Mouse (Mus musculus): ENCODE measurements around the gene Myl3. TPM values are rescaled to one million over a fixed set of nuclear protein-coding genes. Genes with fewer than 3 reads are reported as not detected.

Myl3 gene
- polyA plus RNA-seq, 1 experiment from 2014 or later: 4,490 TPM

- peak overlapping the region; percentile 49 for H3K4me2 ChIP-seq
- no peak for ATAC-seq (replicated peaks; ENCODE audit: insufficient number of reproducible peaks, insufficient read depth, low FRiP score, low read depth)
- 67% methylated on average over 10 of the region's 10 CpGs for WGBS
- H3K4me1 ChIP-seq (replicated peaks): peaks cover 43% of the 10 kb centered on the region
- H3K27ac ChIP-seq: peak overlapping the region; percentile 69
- H3K9me3 ChIP-seq (replicated peaks): no peaks in the 10 kb centered on the region
- peak overlapping the region; percentile 60 for H3K4me3 ChIP-seq
- H3K36me3 ChIP-seq: no peaks in the 10 kb centered on the region
- peak overlapping the region; percentile 30 for H3K9ac ChIP-seq
- no peaks in the 10 kb centered on the region for H3K27me3 ChIP-seq
These were observed 21.1 kb downstream of the Myl3 start for GRCm38 (mm10) chr9:110762763-110763162.

DNA sequence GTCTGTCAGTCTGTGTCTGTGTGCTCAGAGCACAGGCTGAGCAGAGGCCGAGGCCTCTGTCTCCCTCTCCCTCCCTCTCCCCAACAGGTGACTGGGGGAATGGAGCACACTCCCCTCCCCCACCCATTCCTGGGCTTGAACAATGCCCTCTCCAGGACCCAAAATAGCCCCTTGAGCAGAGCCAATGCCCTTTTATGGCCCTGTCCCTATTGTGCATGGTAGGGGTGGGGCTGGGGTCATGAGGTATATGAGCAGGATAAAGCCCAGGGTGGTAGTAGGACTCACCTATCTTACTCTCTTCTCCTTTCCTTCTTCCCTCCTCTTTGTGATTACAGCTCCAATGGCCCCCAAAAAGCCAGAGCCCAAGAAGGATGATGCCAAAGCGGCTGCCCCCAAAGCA lies 21.7 kb downstream of the Myl3 start:
- ATAC-seq (replicated peaks; ENCODE audit: insufficient number of reproducible peaks, insufficient read depth, low FRiP score, low read depth): peak; percentile 87
- Histone ChIP-seq H3K36me3 (no peaks in the 10 kb centered on the region), H3K9me3 (replicated peaks) (no peaks in the 10 kb centered on the region), H3K4me2 (peak overlapping the region; percentile 49), H3K4me1 (replicated peaks) (peaks cover 43% of the 10 kb centered on the region), H3K27me3 (no peaks in the 10 kb centered on the region), H3K9ac (peak overlapping the region; percentile 73), H3K4me3 (peak overlapping the region; percentile 60), H3K27ac (peak overlapping the region; percentile 92)
- 41% methylated on average over 2 of the region's 2 CpGs for WGBS

GRCm38 (mm10) chr9:110772336-110772735 lies 30.7 kb downstream of the Myl3 start:
- no peak overlapping the region for H3K4me2 ChIP-seq
- H3K9ac ChIP-seq: no peak overlapping the region
- H3K4me1 ChIP-seq (replicated peaks): peaks cover 32% of the 10 kb centered on the region
- no peak overlapping the region for H3K27ac ChIP-seq
- H3K36me3 ChIP-seq: peaks cover 15% of the 10 kb centered on the region; the same call in 1 of the 2 replicates
- H3K9me3 ChIP-seq (replicated peaks): no peaks in the 10 kb centered on the region
- 84% methylated on average over 10 of the region's 10 CpGs for WGBS
- H3K27me3 ChIP-seq: no peaks in the 10 kb centered on the region
- no peak for ATAC-seq (replicated peaks; ENCODE audit: insufficient number of reproducible peaks, insufficient read depth, low FRiP score, low read depth)
- H3K4me3 ChIP-seq: no peak overlapping the region

- peaks cover 28% of the 10 kb centered on the region for H3K4me1 ChIP-seq (replicated peaks)
- WGBS: 58% methylated on average over 15 of the region's 15 CpGs
- H3K9me3 ChIP-seq (replicated peaks): no peaks in the 10 kb centered on the region
- peaks cover 10% of the 10 kb centered on the region; the same call in 1 of the 2 replicates for H3K36me3 ChIP-seq
- no peak overlapping the region for H3K4me3 ChIP-seq
- H3K27ac ChIP-seq: peak overlapping the region; percentile 4
- ATAC-seq (replicated peaks; ENCODE audit: insufficient number of reproducible peaks, insufficient read depth, low FRiP score, low read depth): no peak
- no peak overlapping the region for H3K9ac ChIP-seq
- no peaks in the 10 kb centered on the region for H3K27me3 ChIP-seq
- H3K4me2 ChIP-seq: no peak overlapping the region
These were observed 33.0 kb downstream of the Myl3 start for GRCm38 (mm10) chr9:110774403-110775268.

GRCm38 (mm10) chr9:110775269-110776022 lies 33.8 kb downstream of the Myl3 start:
- H3K4me2 ChIP-seq: no peak overlapping the region
- peak overlapping the region; percentile 4 for H3K27ac ChIP-seq
- ATAC-seq (replicated peaks; ENCODE audit: insufficient number of reproducible peaks, insufficient read depth, low FRiP score, low read depth): no peak
- H3K4me1 ChIP-seq (replicated peaks): peaks cover 29% of the 10 kb centered on the region
- H3K9ac ChIP-seq: no peak overlapping the region
- no peaks in the 10 kb centered on the region for H3K27me3 ChIP-seq
- no peaks in the 10 kb centered on the region for H3K9me3 ChIP-seq (replicated peaks)
- no peak overlapping the region for H3K4me3 ChIP-seq
- H3K36me3 ChIP-seq: peaks cover 2% of the 10 kb centered on the region; the same call in 1 of the 2 replicates
- WGBS: 69% methylated on average over 10 of the region's 10 CpGs

DNA sequence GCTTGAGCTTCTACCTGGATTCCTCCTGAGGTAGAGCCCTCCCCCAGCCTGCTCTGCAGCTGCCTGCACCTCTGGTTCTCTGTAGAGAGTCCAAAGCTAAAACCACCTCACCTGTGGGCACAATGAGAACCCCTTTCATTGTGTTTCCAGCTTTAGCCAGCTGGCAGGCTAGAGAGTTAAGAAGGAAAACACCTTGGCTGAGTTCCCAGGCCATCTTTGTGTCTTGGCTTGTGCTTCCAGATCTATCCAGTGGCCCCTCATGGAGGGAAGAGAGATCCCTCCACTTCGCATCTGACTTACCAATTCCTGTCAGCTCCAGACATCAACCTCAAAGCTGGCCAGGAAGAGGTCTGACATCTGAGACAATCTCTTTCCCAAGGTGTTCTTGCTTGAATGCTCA lies 36.4 kb downstream of the Myl3 start:
- Histone ChIP-seq H3K4me3 (no peak overlapping the region), H3K4me2 (no peak overlapping the region), H3K4me1 (replicated peaks) (peaks cover 44% of the 10 kb centered on the region), H3K36me3 (no peaks in the 10 kb centered on the region), H3K9me3 (replicated peaks) (no peaks in the 10 kb centered on the region), H3K9ac (no peak overlapping the region), H3K27ac (no peak overlapping the region), H3K27me3 (no peaks in the 10 kb centered on the region)
- WGBS: 65% methylated on average over 1 of the region's 1 CpGs
- no peak for ATAC-seq (replicated peaks; ENCODE audit: insufficient number of reproducible peaks, insufficient read depth, low FRiP score, low read depth)

DNA sequence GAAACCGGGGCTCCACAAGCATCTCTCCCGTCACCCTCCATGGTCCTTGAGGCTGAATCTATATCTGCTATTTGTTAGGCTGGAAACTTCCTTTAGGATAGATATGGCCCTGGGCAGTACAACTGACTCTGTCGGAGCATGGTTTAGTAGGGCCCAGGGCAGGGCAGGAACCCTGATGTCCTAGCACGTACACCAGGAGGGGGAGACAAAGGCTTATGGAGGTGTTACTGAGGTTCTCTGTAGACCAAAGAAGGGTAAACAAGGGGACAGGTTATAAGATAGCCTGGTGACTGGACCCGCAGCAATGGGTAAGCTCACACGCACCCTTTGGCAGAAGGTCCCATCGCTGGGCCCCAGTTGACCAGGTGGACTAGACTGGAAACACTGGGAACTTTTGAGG lies 36.9 kb downstream of the Myl3 start:
- no peaks in the 10 kb centered on the region for H3K36me3 ChIP-seq
- H3K4me3 ChIP-seq: no peak overlapping the region
- H3K27me3 ChIP-seq: no peaks in the 10 kb centered on the region
- ATAC-seq (replicated peaks; ENCODE audit: insufficient number of reproducible peaks, insufficient read depth, low FRiP score, low read depth): no peak
- H3K4me2 ChIP-seq: no peak overlapping the region
- H3K9ac ChIP-seq: no peak overlapping the region
- H3K9me3 ChIP-seq (replicated peaks): no peaks in the 10 kb centered on the region
- WGBS: 83% methylated on average over 7 of the region's 7 CpGs
- no peak overlapping the region for H3K27ac ChIP-seq
- H3K4me1 ChIP-seq (replicated peaks): peaks cover 44% of the 10 kb centered on the region

DNA sequence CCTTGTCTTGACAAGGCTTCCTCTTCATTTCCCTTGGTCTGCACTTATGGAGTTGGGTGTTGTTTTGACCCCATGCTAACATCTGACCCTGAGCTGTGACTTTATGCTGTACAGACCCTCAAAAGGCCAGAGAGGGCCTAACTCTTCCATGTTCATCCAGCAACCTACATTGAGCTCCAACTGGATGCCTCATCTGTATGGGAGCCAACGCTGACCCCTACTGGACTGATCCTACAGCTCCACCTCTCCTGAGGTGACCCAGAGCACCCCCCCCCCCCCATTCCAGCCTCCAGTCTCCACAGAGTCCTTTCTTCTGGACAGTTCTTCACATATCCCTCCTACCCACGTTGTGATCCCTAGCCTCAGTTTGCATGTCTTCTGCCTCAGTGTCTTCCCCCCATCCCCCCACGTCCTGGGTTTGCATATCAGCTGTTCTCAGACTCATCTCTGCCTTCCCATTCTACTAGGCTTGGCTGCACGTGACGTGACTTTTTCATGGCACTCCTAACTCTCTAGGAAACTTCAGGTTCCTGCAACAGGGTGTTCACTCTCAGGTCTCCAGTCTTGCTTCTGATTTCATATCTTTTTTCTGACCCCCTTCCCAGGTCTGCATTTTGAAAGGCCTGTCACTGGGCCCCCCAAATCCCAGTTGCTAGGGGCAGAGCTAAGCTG lies 37.7 kb downstream of the Myl3 start:
- no peaks in the 10 kb centered on the region for H3K36me3 ChIP-seq
- no peak overlapping the region for H3K9ac ChIP-seq
- no peak overlapping the region for H3K4me2 ChIP-seq
- no peaks in the 10 kb centered on the region for H3K9me3 ChIP-seq (replicated peaks)
- H3K4me1 ChIP-seq (replicated peaks): peaks cover 44% of the 10 kb centered on the region
- no peak overlapping the region for H3K4me3 ChIP-seq
- 63% methylated on average over 5 of the region's 5 CpGs for WGBS
- no peak overlapping the region for H3K27ac ChIP-seq
- H3K27me3 ChIP-seq: no peaks in the 10 kb centered on the region
- ATAC-seq (replicated peaks; ENCODE audit: insufficient number of reproducible peaks, insufficient read depth, low FRiP score, low read depth): no peak

- peak overlapping the region; percentile 61 for H3K4me3 ChIP-seq
- WGBS: under 1% methylated on average over 43 of the region's 43 CpGs
- H3K27ac ChIP-seq: peak overlapping the region; percentile 81
These were observed 39.6 kb downstream of the Myl3 start for GRCm38 (mm10) chr9:110781256-110781721.

GRCm38 (mm10) chr9:110781731-110782130 lies 40.1 kb downstream of the Myl3 start:
- Histone ChIP-seq H3K9me3 (replicated peaks) (no peaks in the 10 kb centered on the region), H3K9ac (peak overlapping the region; percentile 63), H3K27me3 (no peaks in the 10 kb centered on the region), H3K36me3 (no peaks in the 10 kb centered on the region), H3K4me3 (peak overlapping the region; percentile 61), H3K4me2 (peak overlapping the region; percentile 95), H3K4me1 (replicated peaks) (peaks cover 30% of the 10 kb centered on the region), H3K27ac (peak overlapping the region; percentile 81)
- ATAC-seq (replicated peaks; ENCODE audit: insufficient number of reproducible peaks, insufficient read depth, low FRiP score, low read depth): peak; percentile 82
- WGBS: 0% methylated on average over 23 of the region's 23 CpGs

More at GRCm38 (mm10) chr9:110781256-110781721, 39.6 kb downstream of the Myl3 start:
- H3K27me3 ChIP-seq: no peaks in the 10 kb centered on the region
- ATAC-seq (replicated peaks; ENCODE audit: insufficient number of reproducible peaks, insufficient read depth, low FRiP score, low read depth): peak; percentile 93
- no peaks in the 10 kb centered on the region for H3K36me3 ChIP-seq
- H3K9ac ChIP-seq: peak overlapping the region; percentile 63
- no peaks in the 10 kb centered on the region for H3K9me3 ChIP-seq (replicated peaks)
- peak overlapping the region; percentile 95 for H3K4me2 ChIP-seq
- peaks cover 30% of the 10 kb centered on the region for H3K4me1 ChIP-seq (replicated peaks)

DNA sequence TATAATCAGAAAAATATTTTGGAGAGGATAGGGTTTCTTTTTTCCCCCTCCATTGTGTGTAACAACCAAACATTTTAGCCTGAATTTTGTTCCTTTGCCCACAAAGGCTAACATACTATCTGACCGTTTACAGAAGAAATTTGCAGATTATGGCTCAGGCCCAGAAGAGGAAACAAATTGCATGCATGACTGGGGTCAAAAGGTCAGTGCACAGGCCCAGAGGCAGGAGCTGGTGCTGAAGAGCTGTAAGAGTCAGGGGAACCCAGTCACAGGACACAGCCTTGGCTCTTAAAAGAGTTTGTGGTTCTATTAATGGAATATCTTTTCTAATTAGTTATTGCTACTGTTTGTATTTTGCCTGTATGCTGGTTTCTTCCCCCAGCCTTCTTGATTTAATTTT lies 42.0 kb downstream of the Myl3 start:
- no peak overlapping the region for H3K4me3 ChIP-seq
- no peaks in the 10 kb centered on the region for H3K27me3 ChIP-seq
- H3K27ac ChIP-seq: no peak overlapping the region
- H3K4me1 ChIP-seq (replicated peaks): peaks cover 22% of the 10 kb centered on the region
- no peaks in the 10 kb centered on the region for H3K36me3 ChIP-seq
- no peaks in the 10 kb centered on the region for H3K9me3 ChIP-seq (replicated peaks)
- no peak for ATAC-seq (replicated peaks; ENCODE audit: insufficient number of reproducible peaks, insufficient read depth, low FRiP score, low read depth)
- no peak overlapping the region for H3K9ac ChIP-seq
- H3K4me2 ChIP-seq: no peak overlapping the region
- WGBS: 17% methylated on average over 1 of the region's 1 CpGs

Measured in heart, embryonic 15.5 days (tissue).